Mouse (Mus musculus) liver, embryonic 11.5 days (tissue): Measurements from ENCODE around the gene Limch1. TPM values are rescaled to one million over a fixed set of nuclear protein-coding genes. Genes with fewer than 3 reads are reported as not detected.
A peak's percentile ranks its signal among the peaks of the same experiment; 100 is the strongest.

Source experiments
- ATAC-seq: fragments of 200-750 bp; cut with Nextera tagmentation; replicated peaks from 2 replicates; pipeline ENCODE4 v1.8.0; 2017; ENCODE audit warnings: moderate number of reproducible peaks, mild to moderate bottlenecking, moderate TSS enrichment, moderate library complexity; ENCODE audit not compliant: low FRiP score
- DNase-seq: peaks from one replicate; pipeline ENCODE4 v3.0.0-alpha.2; 2017; ENCODE audit warnings: low spot score
- H3K27ac ChIP-seq: fragments of 300-500 bp; sonication (generic); 2 replicates; pipeline ENCODE4 v1.5.1; 2014; ENCODE audit warnings: mild to moderate bottlenecking, low read depth, low read length, control low read depth
- H3K27me3 ChIP-seq: fragments of 300-500 bp; sonication (generic); replicated peaks from 2 replicates; pipeline ENCODE4 v1.6.1; 2014; ENCODE audit warnings: low read length, mixed read lengths; ENCODE audit not compliant: control insufficient read depth, insufficient read depth
- H3K36me3 ChIP-seq: fragments of 300-500 bp; sonication (generic); 2 replicates; pipeline ENCODE4 v1.6.1; 2014; ENCODE audit warnings: mild to moderate bottlenecking, low read length, moderate library complexity, mixed read lengths; ENCODE audit not compliant: control insufficient read depth, insufficient read depth
- H3K4me1 ChIP-seq: fragments of 300-500 bp; sonication (generic); replicated peaks from 2 replicates; pipeline ENCODE4 v1.6.1; 2014; ENCODE audit warnings: low read length, mixed read lengths; ENCODE audit not compliant: control insufficient read depth, insufficient read depth
- H3K4me2 ChIP-seq: fragments of 300-500 bp; sonication (generic); 2 replicates; pipeline ENCODE4 v1.6.1; 2014; ENCODE audit warnings: mild to moderate bottlenecking, control low read depth, moderate library complexity
- H3K4me3 ChIP-seq: fragments of 300-500 bp; sonication (generic); 2 replicates; pipeline ENCODE4 v1.5.1; 2014; ENCODE audit warnings: low read depth, low read length, control low read depth
- H3K9ac ChIP-seq: fragments of 300-500 bp; sonication (generic); 2 replicates; pipeline ENCODE4 v1.6.1; 2014; ENCODE audit warnings: low read depth, low read length, control low read depth
- H3K9me3 ChIP-seq: fragments of 300-500 bp; sonication (generic); 2 replicates; pipeline ENCODE4 v1.6.1; 2016; ENCODE audit warnings: low read length, inconsistent platforms, mixed read lengths; ENCODE audit not compliant: control insufficient read depth
- WGBS: fragments of 180-500 bp; shearing (Covaris S2); extraction: QIAGEN DNeasy Blood & Tissue Kit; methylation state at CpG from one replicate; pipeline ENCODE4 v1.1.7; 2014; 5-methylcytosine and 5-hydroxymethylcytosine counted together
- polyA plus RNA-seq: library from polyadenylated mRNA; unstranded; fragments of >200 nt; fragmentation: Nextera tagmentation; extraction: Ambion mirVana; gene quantifications from 2 replicates; pipeline ENCODE4 v1.2.1, GENCODE M21; 2014

Gene Limch1
- polyA plus RNA-seq, 1 experiment from 2014 or later = 11.6 TPM

DNA sequence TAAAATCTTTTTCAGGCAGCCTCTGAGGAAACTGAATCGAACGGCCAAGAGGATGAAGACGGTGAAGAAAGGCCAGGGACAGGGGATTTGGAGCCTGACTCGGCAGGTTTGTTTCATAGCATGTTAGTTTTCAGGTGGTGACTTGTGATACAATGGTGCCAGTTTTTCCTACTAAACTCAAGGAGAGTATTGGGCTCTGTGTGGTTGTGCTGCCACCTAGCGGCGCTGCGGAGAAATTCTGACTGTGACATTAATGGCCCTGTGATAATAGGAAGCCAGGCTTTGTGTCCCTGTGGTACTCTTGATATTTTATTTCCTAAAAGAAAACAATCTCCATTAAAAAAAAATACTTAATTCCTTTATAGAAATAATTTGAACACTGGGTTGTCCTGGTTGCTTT is 270.8 kb downstream of the Limch1 start:
- ATAC-seq = no peak
- no peaks in the 10 kb centered on the region for H3K36me3 ChIP-seq
- H3K9ac ChIP-seq = no peak overlapping the region
- H3K27ac ChIP-seq = no peak overlapping the region
- no peaks in the 10 kb centered on the region for H3K9me3 ChIP-seq
- no peaks in the 10 kb centered on the region for H3K27me3 ChIP-seq
- peak; percentile 63 for DNase-seq
- WGBS = 8% methylated on average over 7 of the region's 7 CpGs
- no peak overlapping the region for H3K4me3 ChIP-seq
- H3K4me1 ChIP-seq = no peaks in the 10 kb centered on the region
- H3K4me2 ChIP-seq = no peak overlapping the region

DNA sequence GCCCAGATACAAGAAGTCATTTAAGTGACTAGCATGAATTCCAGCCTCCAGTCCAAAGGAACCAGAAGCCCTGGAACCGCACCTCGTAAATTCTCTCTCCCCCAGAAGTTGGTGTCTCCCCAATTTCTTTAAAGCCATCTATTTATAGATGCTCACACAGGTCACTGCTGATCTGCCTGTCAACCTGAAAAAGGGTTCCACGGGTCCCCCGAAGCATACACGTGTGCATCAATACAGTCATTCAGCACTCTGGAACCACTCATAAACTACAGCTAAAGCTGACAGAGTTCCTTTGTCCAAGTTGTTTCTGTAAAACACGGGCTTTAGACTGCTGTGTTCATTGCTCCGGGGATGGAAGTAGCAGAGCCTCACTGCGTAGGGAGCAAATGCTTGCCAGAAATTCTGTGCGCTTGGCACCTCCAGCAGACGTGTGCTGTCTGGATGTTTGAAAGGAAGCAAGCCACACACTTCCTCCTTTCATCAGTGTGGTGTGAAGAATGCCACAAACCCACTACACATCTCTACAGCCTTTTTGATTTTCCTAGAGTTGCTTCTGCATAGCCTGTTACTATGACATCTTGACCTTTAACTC is 278.9 kb downstream of the Limch1 start:
- H3K4me3 ChIP-seq = no peak overlapping the region
- H3K4me2 ChIP-seq = no peak overlapping the region
- 76% methylated on average over 10 of the region's 10 CpGs for WGBS
- DNase-seq (no peak), ATAC-seq (no peak)
- no peaks in the 10 kb centered on the region for H3K27me3 ChIP-seq
- no peaks in the 10 kb centered on the region for H3K9me3 ChIP-seq
- H3K27ac ChIP-seq = no peak overlapping the region
- no peaks in the 10 kb centered on the region for H3K36me3 ChIP-seq
- no peak overlapping the region for H3K9ac ChIP-seq
- no peaks in the 10 kb centered on the region for H3K4me1 ChIP-seq

DNA sequence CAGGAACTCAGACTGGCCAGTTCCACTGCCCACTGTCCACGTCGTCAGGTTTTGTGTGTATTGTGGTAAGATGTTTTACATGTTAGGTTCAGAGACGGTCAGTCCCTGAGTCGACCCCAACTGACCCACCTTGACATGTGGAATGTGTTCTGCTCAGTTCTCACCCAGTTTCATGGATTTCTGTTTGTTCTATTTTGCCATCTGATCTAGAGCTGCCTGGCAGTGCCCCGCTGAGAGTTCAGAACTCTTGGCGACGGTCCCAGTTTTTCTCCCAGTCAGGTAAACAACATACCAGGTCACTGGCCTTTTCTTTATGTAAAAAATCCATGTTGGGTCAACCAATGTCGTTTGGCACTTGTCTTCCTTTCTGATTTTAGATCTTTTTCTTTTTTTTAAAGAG is 279.5 kb downstream of the Limch1 start:
- no peak for ATAC-seq

DNA sequence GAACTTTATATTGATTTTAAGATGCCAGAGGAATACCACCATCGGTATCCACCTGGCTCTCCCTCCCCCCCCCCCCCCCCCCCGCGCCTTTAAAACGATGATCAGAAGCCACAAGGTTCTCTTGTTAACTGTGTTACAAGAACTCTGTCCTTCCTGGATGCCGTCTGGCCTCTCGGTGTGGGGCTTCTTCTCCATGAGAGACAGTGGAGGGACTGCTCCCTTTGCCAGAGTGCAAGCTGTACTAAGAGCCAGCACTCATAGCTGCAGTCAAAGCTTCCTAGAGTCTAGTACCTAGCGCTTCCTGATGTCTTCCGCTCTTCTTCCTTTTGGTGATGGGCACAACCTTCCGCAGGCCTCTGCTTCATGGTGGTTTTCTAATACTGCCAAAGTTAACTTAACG is 280.0 kb downstream of the Limch1 start:
- Histone ChIP-seq H3K4me2 (no peak overlapping the region), H3K4me1 (no peaks in the 10 kb centered on the region), H3K27ac (no peak overlapping the region), H3K4me3 (no peak overlapping the region), H3K9ac (no peak overlapping the region), H3K9me3 (no peaks in the 10 kb centered on the region), H3K36me3 (no peaks in the 10 kb centered on the region), H3K27me3 (no peaks in the 10 kb centered on the region)
- ATAC-seq = no peak
- DNase-seq = no peak
- 76% methylated on average over 8 of the region's 10 CpGs for WGBS

More for the DNA sequence above, 279.5 kb downstream of the Limch1 start:
- Histone ChIP-seq H3K9ac (no peak overlapping the region), H3K27me3 (no peaks in the 10 kb centered on the region), H3K4me2 (no peak overlapping the region), H3K27ac (no peak overlapping the region), H3K4me3 (no peak overlapping the region), H3K36me3 (no peaks in the 10 kb centered on the region), H3K4me1 (no peaks in the 10 kb centered on the region), H3K9me3 (no peaks in the 10 kb centered on the region)
- 80% methylated on average over 8 of the region's 8 CpGs for WGBS
- no peak for DNase-seq

DNA sequence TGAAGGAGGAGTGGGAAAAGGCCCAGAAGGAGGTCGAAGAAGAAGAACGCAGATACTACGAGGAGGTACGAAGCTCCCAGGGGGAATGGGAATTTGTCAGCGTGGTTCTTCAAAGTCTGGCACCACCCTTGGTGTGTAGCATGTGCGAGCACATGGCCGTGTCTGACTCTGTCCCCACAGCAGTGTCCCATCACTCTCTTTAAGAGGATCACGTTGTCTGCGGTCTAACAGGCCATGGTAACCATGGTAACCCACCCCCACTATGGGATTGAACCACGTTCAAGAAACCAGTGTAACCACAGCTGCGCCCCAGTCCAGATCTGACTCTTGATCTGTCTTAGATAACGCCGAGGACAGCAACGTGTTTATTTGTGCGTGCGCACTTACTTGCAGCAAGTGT is 283.2 kb downstream of the Limch1 start:
- no peak for ATAC-seq
- H3K4me1 ChIP-seq = no peaks in the 10 kb centered on the region
- no peak overlapping the region for H3K4me3 ChIP-seq
- H3K4me2 ChIP-seq = no peak overlapping the region
- no peaks in the 10 kb centered on the region for H3K36me3 ChIP-seq
- H3K27ac ChIP-seq = no peak overlapping the region
- H3K27me3 ChIP-seq = no peaks in the 10 kb centered on the region
- DNase-seq = no peak
- no peak overlapping the region for H3K9ac ChIP-seq
- 66% methylated on average over 16 of the region's 16 CpGs for WGBS
- H3K9me3 ChIP-seq = no peaks in the 10 kb centered on the region

DNA sequence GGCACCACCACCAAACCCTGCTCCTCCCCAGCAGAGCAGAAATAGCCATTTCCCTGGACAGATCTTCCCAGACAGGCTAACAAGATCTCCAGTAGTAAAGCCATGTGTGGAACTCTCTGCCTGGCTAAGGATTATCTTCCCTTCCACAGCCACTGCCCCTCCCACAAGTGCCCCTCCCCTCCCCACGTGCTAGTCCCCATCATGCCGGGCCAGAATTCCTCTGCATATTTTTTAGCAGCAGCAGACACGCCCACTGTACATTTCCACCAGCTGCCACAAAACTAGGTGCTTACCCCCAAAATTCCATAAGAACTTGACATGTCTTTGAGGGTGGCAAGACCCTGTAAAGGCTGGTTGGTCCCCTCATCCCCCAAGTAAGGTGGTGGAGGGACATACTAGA is 284.3 kb downstream of the Limch1 start:
- H3K9ac ChIP-seq = no peak overlapping the region
- no peaks in the 10 kb centered on the region for H3K36me3 ChIP-seq
- no peak overlapping the region for H3K4me2 ChIP-seq
- no peak for ATAC-seq
- H3K4me3 ChIP-seq = no peak overlapping the region
- no peak for DNase-seq
- no peaks in the 10 kb centered on the region for H3K4me1 ChIP-seq
- H3K9me3 ChIP-seq = no peaks in the 10 kb centered on the region
- H3K27me3 ChIP-seq = no peaks in the 10 kb centered on the region
- WGBS = 61% methylated on average over 3 of the region's 3 CpGs
- no peak overlapping the region for H3K27ac ChIP-seq

DNA sequence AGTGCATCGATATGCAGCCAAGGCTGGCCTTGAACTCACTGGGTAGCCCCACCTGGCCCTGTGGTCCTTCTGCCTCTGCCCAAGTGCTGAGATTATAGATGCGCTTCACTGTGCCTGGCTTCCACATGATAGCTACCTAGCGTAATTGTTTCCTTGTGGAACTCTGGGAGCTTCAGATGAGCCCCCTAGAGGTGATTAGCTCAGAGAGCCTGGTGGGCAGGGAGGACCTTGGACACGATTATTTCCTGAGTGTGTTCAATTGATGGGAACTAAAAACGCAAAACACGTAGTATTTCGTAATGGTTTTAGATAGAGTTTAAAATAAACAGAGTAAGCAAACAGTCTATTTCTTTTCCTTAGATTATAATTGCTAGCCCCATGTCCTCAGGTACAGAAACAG is 287.0 kb downstream of the Limch1 start:
- DNase-seq (no peak), ATAC-seq (no peak)
- H3K9ac ChIP-seq = no peak overlapping the region
- 67% methylated on average over 7 of the region's 7 CpGs for WGBS
- H3K9me3 ChIP-seq = no peaks in the 10 kb centered on the region
- H3K27ac ChIP-seq = no peak overlapping the region
- H3K27me3 ChIP-seq = no peaks in the 10 kb centered on the region
- no peaks in the 10 kb centered on the region for H3K4me1 ChIP-seq
- H3K4me2 ChIP-seq = no peak overlapping the region
- H3K4me3 ChIP-seq = no peak overlapping the region
- no peaks in the 10 kb centered on the region for H3K36me3 ChIP-seq

DNA sequence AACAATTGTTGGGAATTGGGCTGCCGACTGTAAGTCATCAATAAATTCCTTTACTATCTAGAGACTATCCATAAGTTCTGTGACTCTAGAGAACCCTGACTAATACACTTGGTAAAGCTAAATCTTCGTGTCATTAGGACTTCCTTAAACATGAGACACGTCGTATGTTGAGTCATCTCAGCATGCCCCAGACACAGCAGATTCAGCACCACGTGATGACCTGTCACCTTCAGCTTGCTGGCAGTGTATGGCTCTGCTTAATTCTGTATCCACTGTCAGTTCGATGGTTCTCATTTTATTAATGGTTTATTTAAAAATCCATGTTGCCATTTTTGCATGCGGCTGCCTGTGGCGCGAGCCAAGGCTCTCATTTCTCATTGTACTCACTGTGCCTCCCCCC is 298.3 kb downstream of the Limch1 start:
- 76% methylated on average over 8 of the region's 9 CpGs for WGBS
- Histone ChIP-seq H3K4me2 (no peak overlapping the region), H3K27me3 (no peaks in the 10 kb centered on the region), H3K27ac (no peak overlapping the region), H3K36me3 (no peaks in the 10 kb centered on the region), H3K9me3 (no peaks in the 10 kb centered on the region), H3K4me3 (no peak overlapping the region), H3K4me1 (no peaks in the 10 kb centered on the region), H3K9ac (no peak overlapping the region)
- no peak for DNase-seq
- ATAC-seq = no peak

DNA sequence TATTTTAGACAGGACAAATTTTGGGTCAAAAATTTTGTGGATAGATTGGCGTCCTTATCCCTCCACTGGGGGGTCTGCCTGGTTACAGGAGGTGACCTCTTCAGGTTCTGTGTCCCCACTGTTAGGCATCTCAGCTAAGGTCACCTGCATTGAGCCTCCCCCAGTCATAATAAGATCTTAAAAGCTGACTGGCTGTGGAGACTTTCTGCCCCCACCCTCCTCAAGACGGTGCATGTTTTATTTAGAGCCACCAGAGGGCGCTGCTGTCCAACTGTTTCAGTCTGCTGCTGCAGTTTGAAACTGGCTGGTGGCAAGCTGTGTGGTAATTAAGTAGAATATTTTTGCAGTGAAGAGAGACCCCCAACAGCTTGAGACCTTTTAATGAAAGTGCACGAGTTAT is 302.4 kb downstream of the Limch1 start:
- 15% methylated on average over 4 of the region's 4 CpGs for WGBS
- Histone ChIP-seq H3K4me2 (no peak overlapping the region), H3K4me1 (no peaks in the 10 kb centered on the region), H3K9ac (no peak overlapping the region), H3K4me3 (no peak overlapping the region), H3K27ac (no peak overlapping the region), H3K9me3 (no peaks in the 10 kb centered on the region), H3K36me3 (no peaks in the 10 kb centered on the region), H3K27me3 (no peaks in the 10 kb centered on the region)
- ATAC-seq = no peak
- no peak for DNase-seq
